Mouse (Mus musculus) lung, postnatal 14 days (tissue): ENCODE results near the gene Prc1.

Source experiments
- DNase-seq: peaks from one replicate; pipeline ENCODE4 v3.0.0; 2021

Gene Prc1

GRCm38 (mm10) chr7:80339793-80340628 is 45.8 kb downstream of the Prc1 start:
- DNase-seq: peak; percentile 99

- peak; percentile 76 for DNase-seq
Measured at GRCm38 (mm10) chr7:80340793-80341192, 46.5 kb downstream of the Prc1 start, which contains the start of gene Unc45a. Unc45a (minus strand) TSS chr7:80341005.

- DNase-seq: no peak
Measured at GRCm38 (mm10) chr7:80341793-80342192, 47.5 kb downstream of the Prc1 start.

- peak; percentile 97 for DNase-seq
Measured at GRCm38 (mm10) chr7:80342858-80343257, 48.6 kb downstream of the Prc1 start, which contains the start of gene Hddc3. Hddc3 (plus strand) TSS chr7:80343104.

GRCm38 (mm10) chr7:80343270-80344018 is 49.2 kb downstream of the Prc1 start:
- no peak for DNase-seq

GRCm38 (mm10) chr7:80346173-80346572 is 51.9 kb downstream of the Prc1 start:
- no peak for DNase-seq

GRCm38 (mm10) chr7:80346830-80347229 is 52.6 kb downstream of the Prc1 start:
- DNase-seq: peak; percentile 42

GRCm38 (mm10) chr7:80347670-80348586 is 53.7 kb downstream of the Prc1 start:
- no peak for DNase-seq

- no peak for DNase-seq
Measured at GRCm38 (mm10) chr7:80350808-80351207, 56.6 kb downstream of the Prc1 start.

- DNase-seq: no peak
Measured at GRCm38 (mm10) chr7:80352920-80353319, 58.7 kb downstream of the Prc1 start.

- DNase-seq: no peak
Measured at GRCm38 (mm10) chr7:80356351-80356750, 62.1 kb downstream of the Prc1 start.

GRCm38 (mm10) chr7:80357156-80357555 is 62.9 kb downstream of the Prc1 start:
- DNase-seq: no peak

GRCm38 (mm10) chr7:80358039-80358438 is 63.8 kb downstream of the Prc1 start:
- no peak for DNase-seq

- no peak for DNase-seq
Measured at GRCm38 (mm10) chr7:80360435-80360834, 66.2 kb downstream of the Prc1 start.

- peak; percentile 45 for DNase-seq
Measured at GRCm38 (mm10) chr7:80365759-80366158, 71.5 kb downstream of the Prc1 start.
